Mouse (Mus musculus): ENCODE results near the gene Cdc42se2.
A peak's percentile ranks its signal among the peaks of the same experiment; 100 is the strongest.

The Cdc42se2 gene

DNA sequence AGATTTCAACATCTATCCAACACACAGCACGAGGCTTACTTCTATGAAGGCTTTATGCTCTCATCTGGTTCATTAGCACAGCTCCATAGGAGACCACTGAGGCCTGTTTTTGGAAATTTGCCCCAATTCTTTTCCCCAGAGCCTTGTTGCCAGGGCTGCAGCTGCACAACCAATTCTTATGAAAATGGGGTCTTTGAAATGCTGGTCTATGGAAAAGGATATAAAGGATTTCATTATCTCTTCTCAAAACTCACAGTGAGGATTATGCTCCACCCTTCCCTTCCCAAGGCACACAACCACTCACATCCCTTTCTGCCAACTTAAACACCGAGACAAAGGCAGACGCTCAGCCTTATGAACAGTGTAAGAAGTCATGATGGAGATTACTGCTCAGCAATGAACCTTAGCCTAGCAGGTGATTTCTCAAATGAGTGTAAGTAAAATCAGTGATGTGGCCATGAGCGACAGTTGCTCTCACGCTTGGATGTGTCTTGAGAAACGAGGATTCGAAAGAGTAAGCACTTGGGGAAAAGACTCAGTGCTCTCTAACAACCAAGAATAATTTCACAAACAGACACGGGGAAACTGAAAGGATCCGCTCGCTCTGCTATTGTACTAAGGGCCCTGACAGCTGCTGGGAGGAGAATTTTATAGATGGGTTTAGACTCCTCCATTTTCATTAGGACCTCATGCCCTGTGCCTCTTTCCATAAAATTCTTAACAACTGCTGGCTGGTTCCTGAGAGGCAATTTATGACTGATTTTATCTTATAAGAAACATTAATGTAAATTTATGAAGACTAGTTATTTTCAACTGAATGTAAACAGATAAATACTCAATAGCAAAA lies 33.0 kb downstream of the Cdc42se2 start:
- DNase-seq, result peak; percentile 21

DNA sequence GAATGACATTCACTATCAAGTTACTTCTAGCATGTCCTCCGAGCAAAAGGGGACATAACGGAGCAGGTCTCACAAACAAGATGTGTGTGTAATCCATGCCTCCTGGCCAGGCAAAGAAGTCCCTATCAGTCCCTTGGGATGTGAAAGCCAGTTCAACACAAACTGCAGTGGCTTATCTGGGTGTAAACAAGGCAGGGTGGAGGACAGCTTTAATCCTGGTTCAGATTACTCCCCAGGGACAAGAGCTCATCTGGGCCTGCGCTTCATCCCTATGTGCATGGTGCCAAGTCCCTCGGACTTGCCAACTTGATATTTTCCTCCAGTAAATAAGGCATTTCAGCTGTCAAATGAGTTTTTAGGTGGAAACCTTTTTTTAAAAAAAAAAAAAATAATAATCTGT lies 36.0 kb downstream of the Cdc42se2 start:
- no peak for DNase-seq

DNA sequence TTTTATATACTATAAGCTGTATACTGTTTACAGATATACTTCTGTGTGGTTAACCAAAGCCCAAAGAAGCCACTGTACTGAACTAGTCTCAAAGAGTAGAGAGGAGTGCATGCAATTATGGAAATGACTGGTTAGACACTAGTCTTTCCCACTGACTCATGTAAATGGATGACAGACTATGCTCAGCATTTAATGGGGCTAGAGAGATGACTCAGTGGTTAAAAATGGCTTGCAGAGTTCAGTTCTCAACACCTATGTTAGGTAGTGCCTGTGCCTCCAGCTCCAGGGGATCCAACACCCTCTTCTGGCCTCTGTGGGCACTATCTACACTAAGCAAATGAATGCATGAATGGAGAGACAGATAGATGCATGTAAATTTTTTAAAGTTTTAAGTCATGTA lies 38.6 kb downstream of the Cdc42se2 start:
- no peak for DNase-seq

DNA sequence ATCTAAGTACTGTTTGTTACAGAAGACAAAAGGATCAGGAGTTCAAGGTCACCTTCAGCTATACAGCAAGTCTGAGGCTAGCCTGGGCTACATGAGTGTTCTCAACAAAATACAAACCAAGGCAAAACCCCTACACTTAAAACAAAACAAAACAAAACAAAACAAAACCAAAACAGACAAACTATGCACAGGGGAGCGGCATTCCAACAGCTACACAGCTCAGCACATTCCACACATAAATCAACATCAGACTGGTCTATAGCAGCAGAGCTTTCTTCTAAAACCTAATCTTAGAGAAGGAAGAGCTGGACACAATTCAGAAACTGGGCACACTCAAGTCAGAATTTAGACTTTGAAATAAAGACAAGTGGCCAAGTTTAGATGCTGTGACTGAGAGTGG lies 43.2 kb downstream of the Cdc42se2 start:
- no peak for DNase-seq

- DNase-seq, result no peak
These were observed 46.1 kb downstream of the Cdc42se2 start for GRCm38 (mm10) chr11:54741330-54741729.

GRCm38 (mm10) chr11:54739012-54739750 lies 48.3 kb downstream of the Cdc42se2 start:
- no peak for DNase-seq

- no peak for DNase-seq
These were observed 50.6 kb downstream of the Cdc42se2 start for GRCm38 (mm10) chr11:54736903-54737302.

GRCm38 (mm10) chr11:54735114-54735513 lies 52.4 kb downstream of the Cdc42se2 start:
- DNase-seq, result no peak

- DNase-seq, result no peak
These were observed 53.9 kb downstream of the Cdc42se2 start for GRCm38 (mm10) chr11:54733546-54733945.

- no peak for DNase-seq
These were observed 56.1 kb downstream of the Cdc42se2 start for GRCm38 (mm10) chr11:54731367-54731766.

DNA sequence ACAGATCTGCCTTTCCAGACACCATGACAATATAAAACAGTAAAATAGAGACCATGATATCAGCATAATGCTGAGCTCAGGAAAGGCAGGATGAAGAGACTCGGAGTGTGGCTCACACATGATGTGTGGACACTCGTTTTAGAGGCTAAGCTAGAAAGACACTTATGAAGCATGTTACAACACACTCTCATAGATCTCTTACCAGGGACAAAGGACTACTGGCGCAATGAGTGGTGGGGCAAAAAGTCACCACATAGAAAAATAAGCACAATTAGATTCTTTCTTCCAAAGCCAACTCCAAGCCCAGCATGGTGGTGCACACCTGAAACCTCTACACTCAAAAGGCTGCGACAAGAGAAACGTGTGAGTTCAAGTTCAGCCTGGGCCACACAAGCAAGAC lies 56.5 kb downstream of the Cdc42se2 start:
- DNase-seq, result no peak

DNA sequence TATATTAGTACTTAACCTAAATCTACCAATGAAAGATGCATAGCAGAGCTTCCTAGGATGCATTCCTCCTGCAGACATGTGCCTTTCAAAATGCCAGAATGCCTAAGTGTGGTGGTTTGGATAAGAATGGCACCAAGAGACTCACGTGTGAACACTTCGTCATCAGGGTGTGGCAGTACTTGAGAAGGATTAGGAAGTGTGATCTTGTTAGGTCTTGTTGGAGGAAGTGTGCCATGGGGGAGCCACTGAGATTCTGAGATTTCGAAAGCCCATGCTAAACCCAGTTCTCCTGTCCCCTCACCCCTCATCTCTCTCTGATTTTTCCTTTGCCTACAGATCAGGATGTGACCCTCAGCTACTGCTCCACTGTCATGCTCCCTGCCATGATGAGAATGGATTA lies 58.2 kb downstream of the Cdc42se2 start:
- no peak for DNase-seq

DNA sequence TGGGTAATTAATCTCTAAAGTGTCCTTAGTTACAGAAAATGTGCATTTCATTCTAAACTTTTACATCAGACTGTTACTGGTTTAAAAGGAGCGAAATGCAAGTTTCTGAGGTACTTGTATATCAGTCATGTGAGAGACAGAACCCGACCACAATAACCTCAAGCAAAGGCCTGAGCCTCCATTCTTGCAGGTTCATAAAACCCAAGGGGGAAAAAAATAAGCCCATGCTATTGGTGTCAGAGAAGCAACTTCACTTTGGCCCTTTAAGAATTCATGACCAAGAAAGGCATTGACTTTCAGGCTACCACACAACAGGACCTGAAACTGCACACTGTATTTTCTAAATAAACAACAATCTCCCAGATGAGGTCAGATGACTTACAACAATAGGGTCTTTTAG lies 59.1 kb downstream of the Cdc42se2 start:
- no peak for DNase-seq

GRCm38 (mm10) chr11:54727327-54727901 lies 60.1 kb downstream of the Cdc42se2 start:
- no peak for DNase-seq

DNA sequence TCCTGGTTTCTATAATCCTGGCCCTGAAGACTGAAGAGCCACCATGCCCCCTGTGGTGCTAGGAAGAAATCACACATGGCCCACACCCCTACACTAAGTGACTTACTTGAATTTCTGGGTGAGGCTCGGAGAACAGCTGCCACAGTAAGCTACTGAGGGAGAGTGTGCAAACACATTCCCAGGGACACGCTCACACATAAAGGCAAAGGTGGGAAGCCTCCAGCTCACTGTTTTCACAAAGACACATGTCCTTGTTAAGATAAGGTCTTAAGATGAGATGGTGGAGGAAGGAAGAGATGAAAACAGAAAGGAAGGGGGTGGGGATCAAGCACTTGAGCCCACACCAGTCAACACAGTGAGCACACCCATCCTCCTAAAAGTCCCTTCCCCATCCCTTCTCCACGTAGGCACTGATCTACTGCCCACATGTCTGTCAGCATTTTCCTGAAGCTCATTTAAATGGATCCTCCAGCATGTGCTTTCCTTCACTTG lies 60.9 kb downstream of the Cdc42se2 start:
- no peak for DNase-seq

DNA sequence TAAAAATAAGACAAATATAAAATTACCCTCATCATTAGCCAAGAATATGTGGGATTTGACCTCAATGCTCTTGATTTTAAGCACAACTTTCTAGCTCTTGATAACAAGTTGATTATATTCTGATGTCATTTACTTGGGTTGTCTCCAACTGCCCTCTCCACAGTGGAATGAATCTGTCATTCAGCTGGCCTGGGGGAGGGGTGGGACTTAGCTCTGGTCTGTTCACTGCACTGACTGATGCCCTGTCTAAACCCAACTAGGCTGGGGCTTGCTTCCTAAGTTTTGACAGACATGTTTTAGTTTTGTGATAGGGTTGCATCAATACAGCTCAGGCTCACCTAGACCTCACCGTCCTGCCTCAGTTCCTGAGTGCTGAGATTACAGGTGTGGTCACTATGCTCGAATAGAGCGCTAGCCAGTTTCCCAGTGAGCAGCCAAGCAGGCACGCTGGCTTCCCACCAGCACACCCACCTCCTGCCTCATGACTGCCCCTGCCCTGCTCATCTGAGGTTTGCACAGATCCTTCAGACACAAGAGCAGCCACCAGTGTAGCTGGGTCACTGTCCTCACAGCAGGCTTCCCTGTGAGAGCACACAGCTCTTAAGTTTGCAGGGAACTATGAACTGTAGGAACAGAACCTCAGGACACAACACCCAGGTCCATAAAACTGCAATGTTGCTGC lies 63.0 kb downstream of the Cdc42se2 start:
- peak; percentile 18 for DNase-seq

- no peak for DNase-seq
These were observed 65.4 kb downstream of the Cdc42se2 start for GRCm38 (mm10) chr11:54722057-54722456.

- no peak for DNase-seq
These were observed 68.9 kb downstream of the Cdc42se2 start for GRCm38 (mm10) chr11:54718601-54719000.

DNA sequence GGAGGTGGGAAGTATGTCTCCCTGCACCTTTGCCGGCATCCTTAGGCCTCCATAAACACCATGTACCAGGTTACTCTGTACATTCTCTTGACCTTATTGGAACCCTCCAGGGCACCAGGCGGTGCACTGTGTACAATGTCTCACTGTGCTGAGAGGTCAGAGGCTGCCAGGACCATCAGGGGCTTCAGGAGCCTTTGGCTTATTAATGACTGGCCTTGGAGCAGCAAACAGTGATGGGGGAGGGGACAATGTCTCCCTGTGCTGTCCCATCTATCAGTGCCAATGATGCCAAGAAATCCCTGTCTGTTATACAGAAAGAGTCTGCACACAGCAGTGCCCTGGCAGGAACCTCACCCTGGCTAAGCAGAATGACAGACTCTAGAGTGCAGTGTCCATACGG lies 69.6 kb downstream of the Cdc42se2 start:
- DNase-seq, result peak; percentile 34

DNA sequence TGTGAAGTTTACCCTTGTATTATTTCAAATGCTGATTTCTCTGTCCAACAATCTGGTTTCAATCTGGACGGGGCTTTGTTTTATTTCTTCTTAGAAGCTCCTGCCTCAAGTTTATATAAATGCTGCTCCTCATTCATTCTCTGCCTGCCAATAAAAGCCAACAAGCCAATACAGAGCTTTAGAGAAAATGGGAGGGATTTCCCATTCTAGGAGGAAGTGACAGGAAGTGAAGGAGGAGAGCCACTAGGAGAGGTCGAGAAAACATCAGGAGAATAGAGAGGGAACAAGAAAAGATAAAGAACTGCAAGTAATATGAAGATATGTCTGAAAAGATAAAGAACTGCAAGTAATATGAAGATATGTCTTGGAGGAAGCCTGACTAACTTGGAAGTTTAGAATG lies 74.6 kb downstream of the Cdc42se2 start:
- DNase-seq, result no peak

DNA sequence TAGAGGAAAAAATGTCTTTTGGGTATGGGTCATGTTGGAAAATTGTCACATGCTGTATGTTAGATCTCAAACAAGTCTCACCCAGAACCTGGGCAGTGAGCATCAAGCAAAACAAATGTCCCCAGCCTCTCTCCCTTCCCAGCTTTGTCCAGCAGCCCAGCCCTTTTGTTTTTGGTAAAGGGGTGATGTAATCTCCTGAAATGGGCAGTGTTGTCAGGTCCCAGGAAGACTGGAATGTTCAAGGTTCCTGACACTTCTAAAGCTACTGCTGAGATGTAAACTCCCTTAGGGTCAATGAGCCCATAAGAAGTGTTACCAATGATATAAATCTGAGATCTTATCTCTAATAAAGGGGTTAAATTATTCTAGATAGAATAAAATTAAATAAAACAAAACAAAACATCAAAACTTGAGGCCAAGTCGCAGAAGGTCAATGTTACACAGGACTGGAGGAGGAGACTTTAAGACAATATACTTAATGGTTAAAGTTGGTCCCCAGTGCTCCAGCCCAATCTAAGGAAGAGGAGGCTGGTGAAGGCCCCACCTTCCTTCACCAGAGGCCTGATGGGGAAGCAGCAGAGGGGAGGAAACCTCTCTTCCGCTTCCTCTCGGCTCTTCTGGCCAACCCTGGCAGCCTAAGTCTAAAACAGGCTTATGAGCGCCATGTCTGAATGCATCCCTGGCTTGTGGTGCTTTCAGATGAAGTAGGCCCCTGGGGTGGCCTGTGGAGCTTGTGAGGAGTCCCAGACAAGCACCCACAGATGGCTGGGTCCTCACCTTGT lies 76.8 kb downstream of the Cdc42se2 start:
- no peak for DNase-seq

GRCm38 (mm10) chr11:54709645-54710044 lies 77.8 kb downstream of the Cdc42se2 start:
- DNase-seq, result no peak
